Mouse (Mus musculus) heart, postnatal 0 days (tissue): Measurements from ENCODE around the gene Hltf. TPM values are rescaled to one million over a fixed set of nuclear protein-coding genes. Genes with fewer than 3 reads are reported as not detected.

Experiments used
- ATAC-seq: fragments of 200-750 bp; cut with Nextera tagmentation; 2 replicates; pipeline ENCODE4 v1.8.0; 2017; ENCODE audit warnings: low read depth, moderate number of reproducible peaks, moderate library complexity; ENCODE audit not compliant: insufficient read depth
- DNase-seq: peaks from one replicate; pipeline ENCODE4 v3.0.0-alpha.2; 2016; ENCODE audit warnings: low spot score
- H3K27ac ChIP-seq: fragments of 300-500 bp; sonication (generic); 2 replicates; pipeline ENCODE4 v1.5.1; 2014; ENCODE audit warnings: low read depth, mild to moderate bottlenecking
- H3K27me3 ChIP-seq: fragments of 300-500 bp; sonication (generic); 2 replicates; pipeline ENCODE4 v1.6.1; 2014; ENCODE audit warnings: low read length, mixed read lengths; ENCODE audit not compliant: control insufficient read depth, insufficient read depth
- H3K36me3 ChIP-seq: fragments of 300-500 bp; sonication (generic); replicated peaks from 2 replicates; pipeline ENCODE4 v1.6.1; 2014; ENCODE audit warnings: low read length, mixed read lengths; ENCODE audit not compliant: control insufficient read depth, insufficient read depth
- H3K4me1 ChIP-seq: fragments of 300-500 bp; sonication (generic); 2 replicates; pipeline ENCODE4 v1.6.1; 2014; ENCODE audit warnings: antibody characterized with exemption; ENCODE audit not compliant: control insufficient read depth, insufficient read depth
- H3K4me2 ChIP-seq: fragments of 300-500 bp; sonication (generic); 2 replicates; pipeline ENCODE4 v1.6.1; 2014; ENCODE audit warnings: low read depth, mild to moderate bottlenecking, low read length, moderate library complexity
- H3K4me3 ChIP-seq: fragments of 300-500 bp; sonication (generic); 2 replicates; pipeline ENCODE4 v1.5.1; 2014; ENCODE audit warnings: low read depth, low read length
- H3K9ac ChIP-seq: fragments of 300-500 bp; sonication (generic); replicated peaks from 2 replicates; pipeline ENCODE4 v1.6.1; 2014; ENCODE audit warnings: low read depth, low read length, mixed read lengths
- H3K9me3 ChIP-seq: fragments of 300-500 bp; sonication (generic); replicated peaks from 2 replicates; pipeline ENCODE4 v1.6.1; 2016; ENCODE audit warnings: low read length; ENCODE audit not compliant: control insufficient read depth
- CTCF ChIP-seq: IDR thresholded peaks from 2 replicates; pipeline ENCODE4 v1.5.1; 2016; ENCODE audit warnings: antibody characterized with exemption, control low read depth, low read depth
- EP300 ChIP-seq: IDR thresholded peaks from 2 replicates; pipeline ENCODE4 v1.6.1; 2016; ENCODE audit warnings: antibody characterized with exemption, low read depth
- WGBS: fragments of 180-500 bp; shearing (Covaris S2); extraction: QIAGEN DNeasy Blood & Tissue Kit; methylation state at CpG from one replicate; pipeline ENCODE4 v1.1.7; 2014; 5-methylcytosine and 5-hydroxymethylcytosine counted together
- polyA plus RNA-seq: library from polyadenylated mRNA; unstranded; fragments of >200 nt; fragmentation: Nextera tagmentation; extraction: Ambion mirVana; gene quantifications from 2 replicates; pipeline ENCODE4 v1.2.1, GENCODE M21; 2015
- total RNA-seq: library from RNA; depleted of rRNA; stranded (reverse); fragments of >200 nt; gene quantifications from 2 replicates; pipeline ENCODE4 v1.2.3, GENCODE M21; 2014; ENCODE audit warnings: low replicate concordance

Gene Hltf
- total and polyA plus RNA-seq, 2 experiments from 2014 or later: 8.9 to 9.6 TPM

GRCm38 (mm10) chr3:20058197-20058541 lies 558 bp downstream of the Hltf start:
- peaks cover 13% of the 10 kb centered on the region for H3K36me3 ChIP-seq
- no peak for DNase-seq
- H3K27ac ChIP-seq: no peak overlapping the region
- WGBS: 0% methylated on average over 8 of the region's 9 CpGs
- H3K4me2 ChIP-seq: peak overlapping the region; percentile 77
- peak overlapping the region; percentile 98 for H3K4me3 ChIP-seq
- no peak for ATAC-seq
- no peaks in the 10 kb centered on the region for H3K27me3 ChIP-seq
- TF ChIP-seq CTCF: no peak
- no peak for TF ChIP-seq EP300
- no peaks in the 10 kb centered on the region for H3K9me3 ChIP-seq
- H3K9ac ChIP-seq: peak overlapping the region; percentile 75; the same call in 1 of the 2 replicates
- H3K4me1 ChIP-seq: peaks cover 6% of the 10 kb centered on the region

- H3K27me3 ChIP-seq: no peaks in the 10 kb centered on the region
- peaks cover 9% of the 10 kb centered on the region; the same call in 1 of the 2 replicates for H3K36me3 ChIP-seq
- 0 out of 2 replicates have a peak overlapping the region, but pooled peaks have one; percentile 9 for H3K9ac ChIP-seq
- DNase-seq: peak; percentile 30
- 44% methylated on average over 11 of the region's 11 CpGs for WGBS
- TF ChIP-seq EP300 (no peak), CTCF (peak; percentile 57)
- peak; percentile 75 for ATAC-seq
- H3K9me3 ChIP-seq: no peaks in the 10 kb centered on the region
- 0 out of 2 replicates have a peak, but pooled peaks cover 6% of the 10 kb centered on the region for H3K4me1 ChIP-seq
- peak overlapping the region; percentile 49 for H3K4me2 ChIP-seq
- H3K4me3 ChIP-seq: peak overlapping the region; percentile 19; the same call in 1 of the 2 replicates
- peak overlapping the region; percentile 73 for H3K27ac ChIP-seq
Observed at GRCm38 (mm10) chr3:20076145-20077053, 18.8 kb downstream of the Hltf start.

DNA sequence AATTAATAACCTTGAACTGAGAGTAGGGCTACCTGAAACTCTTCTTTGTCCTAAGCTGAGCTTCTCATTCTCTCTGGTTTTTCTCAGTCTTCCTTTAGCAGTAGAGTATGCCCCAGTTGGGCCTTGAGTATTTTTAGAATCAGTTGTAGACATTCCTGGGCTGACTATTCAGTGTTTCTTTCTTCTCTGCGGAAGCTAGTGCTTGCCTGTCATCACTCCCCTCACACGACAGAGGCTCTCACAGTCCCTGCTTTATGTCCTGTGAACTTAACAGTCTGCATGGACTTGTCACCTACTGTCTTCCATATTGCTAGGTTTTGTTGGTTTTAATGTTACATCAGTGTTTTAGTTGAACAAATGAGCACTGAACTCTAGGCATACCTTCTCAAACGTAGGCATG lies 24.6 kb downstream of the Hltf start:
- 0 out of 2 replicates have a peak, but pooled peaks cover 13% of the 10 kb centered on the region for H3K4me1 ChIP-seq
- no peaks in the 10 kb centered on the region for H3K27me3 ChIP-seq
- TF ChIP-seq EP300 (peak; percentile 90), CTCF (no peak)
- H3K27ac ChIP-seq: peak overlapping the region; percentile 94
- no peak overlapping the region for H3K4me3 ChIP-seq
- no peak overlapping the region for H3K9ac ChIP-seq
- DNase-seq: peak; percentile 88
- H3K9me3 ChIP-seq: no peaks in the 10 kb centered on the region
- H3K4me2 ChIP-seq: 0 out of 2 replicates have a peak overlapping the region, but pooled peaks have one; percentile 22
- peak; percentile 98 for ATAC-seq
- H3K36me3 ChIP-seq: peaks cover 13% of the 10 kb centered on the region
- 23% methylated on average over 3 of the region's 3 CpGs for WGBS

DNA sequence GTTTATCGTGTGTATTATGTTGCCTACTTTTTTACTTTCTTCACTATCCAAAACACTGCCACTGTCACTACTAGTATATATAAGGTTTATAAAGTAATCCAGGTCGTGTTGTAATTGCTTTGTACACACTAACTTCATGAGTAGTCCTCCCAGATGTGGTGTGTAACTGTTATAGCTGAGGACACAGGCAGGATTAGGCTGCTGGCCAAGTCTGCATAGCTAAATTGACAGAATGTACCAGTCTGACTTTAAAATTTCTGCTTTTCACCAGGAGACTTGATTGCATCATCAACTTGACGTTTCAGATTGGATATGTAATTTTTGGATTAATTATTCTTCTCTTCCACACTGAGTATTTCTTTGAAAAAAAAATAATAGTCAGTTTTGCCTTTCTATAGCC lies 46.2 kb downstream of the Hltf start:
- no peaks in the 10 kb centered on the region for H3K9me3 ChIP-seq
- no peak for TF ChIP-seq EP300
- no peak for TF ChIP-seq CTCF
- DNase-seq (no peak), ATAC-seq (no peak)
- no peak overlapping the region for H3K4me3 ChIP-seq
- no peak overlapping the region for H3K27ac ChIP-seq
- no peaks in the 10 kb centered on the region for H3K4me1 ChIP-seq
- H3K4me2 ChIP-seq: no peak overlapping the region
- no peak overlapping the region for H3K9ac ChIP-seq
- H3K36me3 ChIP-seq: peaks cover 28% of the 10 kb centered on the region
- WGBS: 62% methylated on average over 3 of the region's 3 CpGs
- H3K27me3 ChIP-seq: no peaks in the 10 kb centered on the region

DNA sequence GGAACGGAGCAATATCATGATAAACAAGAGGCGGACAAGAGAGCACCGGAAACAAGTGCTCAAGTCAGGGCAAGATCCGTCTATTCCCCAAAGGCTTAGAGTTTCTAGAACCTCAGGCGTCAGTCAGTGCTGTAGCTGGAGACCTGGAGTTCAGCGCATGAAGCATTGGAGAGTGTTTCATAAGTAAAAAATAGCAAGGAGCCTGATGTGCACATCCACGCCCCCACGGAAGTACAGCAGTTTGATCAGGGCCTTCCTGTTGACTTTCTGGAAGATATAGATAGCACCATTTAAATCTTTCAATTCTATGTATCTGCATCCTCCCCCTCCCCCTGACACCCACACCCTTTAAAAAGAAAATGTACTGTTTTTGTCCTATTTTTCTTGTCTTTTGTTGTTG lies 46.7 kb downstream of the Hltf start:
- TF ChIP-seq EP300 (no peak), CTCF (no peak)
- WGBS: 53% methylated on average over 8 of the region's 8 CpGs
- Histone ChIP-seq H3K4me2 (no peak overlapping the region), H3K9ac (no peak overlapping the region), H3K4me3 (no peak overlapping the region), H3K36me3 (peaks cover 32% of the 10 kb centered on the region), H3K9me3 (no peaks in the 10 kb centered on the region), H3K27me3 (no peaks in the 10 kb centered on the region), H3K27ac (no peak overlapping the region), H3K4me1 (no peaks in the 10 kb centered on the region)
- no peak for DNase-seq
- ATAC-seq: no peak
